In the genomic region with DNA sequence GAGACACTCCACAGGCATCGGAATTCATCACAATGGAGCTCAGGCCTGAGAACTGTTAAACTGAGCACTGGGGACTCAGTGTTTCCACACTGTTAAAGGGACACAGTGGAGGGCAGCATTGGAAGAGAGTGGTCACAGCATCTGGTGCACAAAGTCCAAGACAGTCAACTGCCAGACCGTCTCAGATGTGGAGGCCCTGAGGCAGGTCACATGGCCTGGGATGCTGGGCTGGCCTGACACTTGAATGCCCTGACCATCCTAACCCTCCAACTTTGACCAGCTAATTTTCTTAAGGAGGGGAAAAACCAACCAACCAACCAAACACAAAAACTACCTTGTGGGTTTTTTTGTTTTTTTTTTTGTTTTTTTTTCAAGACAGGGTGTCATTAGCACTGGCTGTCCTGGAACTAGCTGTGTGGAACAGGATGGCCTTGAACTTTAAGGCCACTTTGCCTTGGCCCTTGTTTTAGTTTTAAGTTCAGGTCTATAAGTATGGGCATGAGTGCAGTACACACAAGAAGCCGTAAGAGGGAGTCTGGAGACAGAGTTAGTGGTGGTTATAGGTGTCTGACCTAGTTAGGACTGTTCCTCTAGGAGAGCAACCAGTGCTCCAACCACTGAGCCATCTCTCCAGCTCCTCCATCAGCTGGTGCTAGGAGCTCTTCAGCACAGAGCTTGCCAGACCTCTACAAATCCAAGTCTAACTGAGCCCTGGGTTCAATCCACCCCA, we compare ENCODE assay signal across 8 mouse cellular contexts. TPM values are rescaled to one million over a fixed set of nuclear protein-coding genes. Genes with fewer than 3 reads are reported as not detected.
DNase-seq lines count a peak whose midpoint lies in the region; ATAC-seq and TF ChIP-seq lines count a peak whose summit lies in the region.

No protein-coding gene starts in this region.

- TF ChIP-seq CTCF in ES-Bruce4 (IDR thresholded peaks at IDR 0.05; ENCODE audit: low read depth, low read length), result no peak
- no peak for TF ChIP-seq CTCF in embryonic fibroblast, embryonic 13.5 days (IDR thresholded peaks at IDR 0.05; ENCODE audit: borderline replicate concordance, insufficient read depth, low read length)

- no peak for ATAC-seq in heart, embryonic 14.5 days (ENCODE audit: insufficient number of reproducible peaks, insufficient read depth, low FRiP score, low read depth)
- no peak for ATAC-seq in limb, embryonic 14.5 days (ENCODE audit: low FRiP score, low read depth)

- H3K9ac ChIP-seq in heart, embryonic 14.5 days (ENCODE audit: low read length), result peak overlapping the region; percentile 97
- H3K9ac ChIP-seq in ES-Bruce4 (ENCODE audit: low read depth, poor library complexity, severe bottlenecking), result peak overlapping the region; percentile 90
- H3K9ac ChIP-seq in limb, embryonic 14.5 days (ENCODE audit: low read depth, low read length, severe bottlenecking), result peak overlapping the region; percentile 97; the same call in 1 of the 2 replicates

- no peak for TF ChIP-seq POLR2A in ES-Bruce4 (IDR thresholded peaks at IDR 0.05; ENCODE audit: insufficient read depth, low read length)
- no peak for TF ChIP-seq POLR2A in embryonic fibroblast, embryonic 13.5 days (IDR thresholded peaks at IDR 0.05; ENCODE audit: low read depth, low read length)
- no peak for TF ChIP-seq POLR2A in limb, embryonic 14.5 days (IDR thresholded peaks at IDR 0.05; ENCODE audit: borderline replicate concordance, extremely low read depth, insufficient read depth, insufficient read length)

- no peak for DNase-seq in heart, adult 9 months (ENCODE audit: low spot score in 2 of 2)
- no peak for DNase-seq in limb, embryonic 14.5 days (ENCODE audit: low spot score)
- peak; percentile 45 for DNase-seq in splenic B cell, adult 2 months (ENCODE audit: low read depth, low spot score)
- DNase-seq in gastrocnemius, postnatal 25 days, result no peak
- DNase-seq in right cerebral cortex, postnatal 36 days (ENCODE audit: low spot score in 2 of 2), result no peak

- peak overlapping the region in 1 of 2 experiments; percentile 97; a peak in 1 of 4 replicates for H3K4me3 ChIP-seq in heart, embryonic 14.5 days (ENCODE audit: control insufficient read depth in 1 of 2, insufficient read depth in 1 of 2, low read depth in 1 of 2, low read length in 2 of 2)
- peak overlapping the region; percentile 22 for H3K4me3 ChIP-seq in ES-Bruce4 (ENCODE audit: low read depth, low read length)
- H3K4me3 ChIP-seq in embryonic fibroblast, embryonic 13.5 days (ENCODE audit: insufficient read depth, low read length), result peak overlapping the region; percentile 96
- H3K4me3 ChIP-seq in limb, embryonic 14.5 days (replicated peaks; ENCODE audit: low read length), result no peak overlapping the region

- WGBS in heart, embryonic 14.5 days, result 59% methylated on average over 3 of the region's 3 CpGs
- 73% methylated on average over 3 of the region's 3 CpGs for WGBS in limb, embryonic 14.5 days

- H3K9me3 ChIP-seq in heart, embryonic 14.5 days (ENCODE audit: control insufficient read depth, low read length), result no peaks in the 10 kb centered on the region
- no peaks in the 10 kb centered on the region for H3K9me3 ChIP-seq in ES-Bruce4 (replicated peaks; ENCODE audit: control insufficient read depth, insufficient read depth, low read length, poor library complexity, severe bottlenecking)
- no peaks in the 10 kb centered on the region for H3K9me3 ChIP-seq in limb, embryonic 14.5 days (ENCODE audit: control insufficient read depth, low read length)

- no peak overlapping the region for H3K27ac ChIP-seq in heart, embryonic 14.5 days (replicated peaks in 1 of 2; ENCODE audit: control insufficient read depth in 1 of 2, insufficient read depth in 1 of 2, low read depth in 2 of 2, low read length in 2 of 2)
- H3K27ac ChIP-seq in ES-Bruce4 (ENCODE audit: insufficient read depth, low read length), result peak overlapping the region; percentile 92
- no peak overlapping the region for H3K27ac ChIP-seq in embryonic fibroblast, embryonic 13.5 days (ENCODE audit: insufficient read depth, low read length)
- no peak overlapping the region for H3K27ac ChIP-seq in limb, embryonic 14.5 days (replicated peaks; ENCODE audit: low read depth, low read length)

- peaks cover 28% of the 10 kb centered on the region for H3K36me3 ChIP-seq in heart, embryonic 14.5 days (ENCODE audit: control insufficient read depth, insufficient read depth, low read length)
- H3K36me3 ChIP-seq in ES-Bruce4 (ENCODE audit: control insufficient read depth, insufficient read depth, low read length, poor library complexity, severe bottlenecking), result peaks cover 34% of the 10 kb centered on the region
- peaks cover 20% of the 10 kb centered on the region for H3K36me3 ChIP-seq in limb, embryonic 14.5 days (ENCODE audit: control insufficient read depth, insufficient read depth, low read length)
- peaks cover 5% of the 10 kb centered on the region for H3K36me3 ChIP-seq in splenic B cell, adult 2 months (ENCODE audit: control insufficient read depth, insufficient read depth, low read length, poor library complexity, severe bottlenecking)

- no peaks in the 10 kb centered on the region for H3K27me3 ChIP-seq in heart, embryonic 14.5 days (ENCODE audit: control insufficient read depth, insufficient read depth, low read length)
- no peaks in the 10 kb centered on the region for H3K27me3 ChIP-seq in ES-Bruce4 (ENCODE audit: control insufficient read depth, insufficient read depth, low read length, poor library complexity, severe bottlenecking)
- no peaks in the 10 kb centered on the region for H3K27me3 ChIP-seq in limb, embryonic 14.5 days (ENCODE audit: control insufficient read depth, insufficient read depth, low read length)
- H3K27me3 ChIP-seq in splenic B cell, adult 2 months (ENCODE audit: control insufficient read depth, insufficient read depth, low read length, poor library complexity, severe bottlenecking), result no peaks in the 10 kb centered on the region

- H3K4me2 ChIP-seq in heart, embryonic 14.5 days (ENCODE audit: low read length), result peak overlapping the region; percentile 92
- H3K4me2 ChIP-seq in limb, embryonic 14.5 days (replicated peaks; ENCODE audit: low read depth, low read length, severe bottlenecking), result peak overlapping the region; percentile 79

- peaks cover 11 to 38% of the 10 kb centered on the region in 2 experiments for H3K4me1 ChIP-seq in heart, embryonic 14.5 days (ENCODE audit: control insufficient read depth in 2 of 2, insufficient read depth in 2 of 2, low read length in 2 of 2)
- peaks cover 6% of the 10 kb centered on the region for H3K4me1 ChIP-seq in ES-Bruce4 (ENCODE audit: control insufficient read depth, insufficient read depth, low read length)
- H3K4me1 ChIP-seq in embryonic fibroblast, embryonic 13.5 days (ENCODE audit: control insufficient read depth, insufficient read depth, low read length), result peaks cover 4% of the 10 kb centered on the region; the same call in 1 of the 2 replicates
- peaks cover 15% of the 10 kb centered on the region for H3K4me1 ChIP-seq in limb, embryonic 14.5 days (ENCODE audit: control insufficient read depth, insufficient read depth, low read length)

- no peak for TF ChIP-seq EP300 in ES-Bruce4 (IDR thresholded peaks at IDR 0.05; ENCODE audit: insufficient read depth, low read depth, low read length)

RNA-seq across cellular contexts. Expression of gene Gm27021, which starts 2.0 kb away (rescaled TPM):
- 0.45 and 0.65 TPM in 2 replicates for polyA plus RNA-seq in heart, embryonic 14.5 days (2014; fragmentation: Nextera tagmentation; extraction: Ambion mirVana)
- polyA plus RNA-seq in ES-Bruce4 (2011; ENCODE audit: insufficient read depth, insufficient read length, low read depth, missing spikeins), result not detected in 2 replicates
- 1.2 TPM in 1 of 2 replicates, not detected in the other for polyA plus RNA-seq in embryonic fibroblast, embryonic 13.5 days (2011; ENCODE audit: insufficient read length, low read depth, missing spikeins)
- polyA plus RNA-seq in limb, embryonic 14.5 days (2012; rRNA removed), result 3.4 and 4.3 TPM in 2 replicates
- polyA plus RNA-seq in limb, embryonic 14.5 days (2014; fragmentation: Nextera tagmentation; extraction: Ambion mirVana), result 2.2 and 3.0 TPM in 2 replicates
- total RNA-seq in gastrocnemius, postnatal 25 days (2021), result not detected

RNA-seq across cellular contexts. Expression of gene Cox4i1, which starts 2.1 kb away (rescaled TPM):
- polyA plus RNA-seq in heart, embryonic 14.5 days (2014; fragmentation: Nextera tagmentation; extraction: Ambion mirVana), result 2,314 and 2,402 TPM in 2 replicates
- polyA plus RNA-seq in ES-Bruce4 (2011; ENCODE audit: insufficient read depth, insufficient read length, low read depth, missing spikeins), result 605 and 624 TPM in 2 replicates
- 409 and 465 TPM in 2 replicates for polyA plus RNA-seq in embryonic fibroblast, embryonic 13.5 days (2011; ENCODE audit: insufficient read length, low read depth, missing spikeins)
- 736 and 1,017 TPM in 2 replicates for polyA plus RNA-seq in limb, embryonic 14.5 days (2012; rRNA removed)
- 948 and 964 TPM in 2 replicates for polyA plus RNA-seq in limb, embryonic 14.5 days (2014; fragmentation: Nextera tagmentation; extraction: Ambion mirVana)
- total RNA-seq in gastrocnemius, postnatal 25 days (2021), result 1,000 to 10,000 TPM; 1,728 to 1,814 TPM

RNA-seq across cellular contexts. Expression of gene Emc8, which starts 2.5 kb away (rescaled TPM):
- 166 and 168 TPM in 2 replicates for polyA plus RNA-seq in heart, embryonic 14.5 days (2014; fragmentation: Nextera tagmentation; extraction: Ambion mirVana)
- 124 and 141 TPM in 2 replicates for polyA plus RNA-seq in ES-Bruce4 (2011; ENCODE audit: insufficient read depth, insufficient read length, low read depth, missing spikeins)
- 53.5 and 55.9 TPM in 2 replicates for polyA plus RNA-seq in embryonic fibroblast, embryonic 13.5 days (2011; ENCODE audit: insufficient read length, low read depth, missing spikeins)
- 109 and 160 TPM in 2 replicates for polyA plus RNA-seq in limb, embryonic 14.5 days (2012; rRNA removed)
- 238 and 252 TPM in 2 replicates for polyA plus RNA-seq in limb, embryonic 14.5 days (2014; fragmentation: Nextera tagmentation; extraction: Ambion mirVana)
- 10 to 100 TPM; 28.0 to 28.1 TPM for total RNA-seq in gastrocnemius, postnatal 25 days (2021)

RNA-seq across cellular contexts. Expression of gene 1190005I06Rik, which starts 18.5 kb away (rescaled TPM):
- 5.8 and 6.2 TPM in 2 replicates for polyA plus RNA-seq in heart, embryonic 14.5 days (2014; fragmentation: Nextera tagmentation; extraction: Ambion mirVana)
- polyA plus RNA-seq in ES-Bruce4 (2011; ENCODE audit: insufficient read depth, insufficient read length, low read depth, missing spikeins), result 12.4 and 17.7 TPM in 2 replicates
- polyA plus RNA-seq in embryonic fibroblast, embryonic 13.5 days (2011; ENCODE audit: insufficient read length, low read depth, missing spikeins), result 0.75 and 2.2 TPM in 2 replicates
- polyA plus RNA-seq in limb, embryonic 14.5 days (2012; rRNA removed), result 6.4 and 6.6 TPM in 2 replicates
- 8.3 and 8.7 TPM in 2 replicates for polyA plus RNA-seq in limb, embryonic 14.5 days (2014; fragmentation: Nextera tagmentation; extraction: Ambion mirVana)
- under 1 TPM; 0.67 to 0.70 TPM for total RNA-seq in gastrocnemius, postnatal 25 days (2021)
